Mouse (Mus musculus): ENCODE data around the gene Gm21560.
"Not testable (repeated sequence)": the region's sequence is repeated elsewhere in the genome, so short reads cannot be mapped to it uniquely, and the experiment has no call there.

Gene Gm21560

GRCm38 (mm10) chr14:6219192-6219591 lies at the start of gene Gm21560:
Gm21560 (minus strand) TSS chr14:6219292.
- DNase-seq (ENCODE audit: low read depth, low spot score), result not testable (repeated sequence)

- not testable (repeated sequence) for DNase-seq (ENCODE audit: low read depth, low spot score)
Measured at GRCm38 (mm10) chr14:6163538-6163937, 55.6 kb downstream of the Gm21560 start.

- DNase-seq (ENCODE audit: low read depth, low spot score), result not testable (repeated sequence)
Measured at GRCm38 (mm10) chr14:6161085-6161484, 58.0 kb downstream of the Gm21560 start.

Data from embryo, embryonic 11.5 days (tissue).